Mouse (Mus musculus) embryonic facial prominence, embryonic 10.5 days (tissue): ENCODE data around the gene Tmco3. TPM values are rescaled to one million over a fixed set of nuclear protein-coding genes. Genes with fewer than 3 reads are reported as not detected.

Experiments
- DNase-seq: peaks from one replicate; pipeline ENCODE4 v3.0.0-alpha.2; 2017; ENCODE audit warnings: low spot score
- H3K27ac ChIP-seq: fragments of 300-500 bp; sonication (generic); replicated peaks from 2 replicates; pipeline ENCODE4 v1.5.1; 2016; ENCODE audit warnings: mild to moderate bottlenecking
- H3K27me3 ChIP-seq: fragments of 300-500 bp; sonication (generic); replicated peaks from 2 replicates; pipeline ENCODE4 v1.6.1; 2016; ENCODE audit warnings: low read depth, mild to moderate bottlenecking; ENCODE audit not compliant: poor library complexity, severe bottlenecking
- H3K36me3 ChIP-seq: fragments of 300-500 bp; sonication (generic); replicated peaks from 2 replicates; pipeline ENCODE4 v1.6.1; 2016; ENCODE audit warnings: mild to moderate bottlenecking, moderate library complexity
- H3K4me1 ChIP-seq: fragments of 300-500 bp; sonication (generic); 2 replicates; pipeline ENCODE4 v1.6.1; 2016
- H3K4me3 ChIP-seq: fragments of 300-500 bp; sonication (generic); 2 replicates; pipeline ENCODE4 v1.5.1; 2016; ENCODE audit warnings: mild to moderate bottlenecking, moderate library complexity
- H3K9me3 ChIP-seq: fragments of 300-500 bp; sonication (generic); 2 replicates; pipeline ENCODE4 v1.6.1; 2016; ENCODE audit warnings: mild to moderate bottlenecking
- WGBS: fragments of 180-500 bp; shearing (Covaris S2); methylation state at CpG from one replicate; pipeline ENCODE4 v1.1.7; 2016; 5-methylcytosine and 5-hydroxymethylcytosine counted together
- polyA plus RNA-seq: library from polyadenylated mRNA; unstranded; fragments of >200 nt; fragmentation: Nextera tagmentation; extraction: Ambion mirVana; gene quantifications from 2 replicates; pipeline ENCODE4 v1.2.1, GENCODE M21; 2016

The Tmco3 gene
- polyA plus RNA-seq, 1 experiment from 2014 or later: 37.8 TPM

DNA sequence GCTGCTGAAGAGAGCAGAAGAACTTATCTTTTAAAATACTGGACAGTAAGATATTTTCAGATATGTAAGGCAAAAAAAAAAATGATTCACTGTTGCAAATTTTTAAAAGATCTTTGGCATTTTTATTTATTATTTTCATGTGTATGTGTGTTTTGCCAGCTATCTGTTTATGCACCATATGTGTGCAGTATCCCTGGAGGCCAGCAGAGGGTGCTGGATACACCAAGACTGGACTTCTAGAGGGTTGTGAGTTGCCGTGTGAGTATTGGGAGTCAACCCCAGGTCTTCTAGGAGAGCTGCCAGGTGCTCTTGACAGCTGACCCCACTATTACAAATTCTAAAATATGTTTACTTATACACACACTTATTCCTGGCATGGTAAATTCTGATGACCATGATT, 4.8 kb upstream of the Tmco3 start:
- Histone ChIP-seq H3K4me1 (peaks cover 12% of the 10 kb centered on the region), H3K27me3 (no peaks in the 10 kb centered on the region), H3K36me3 (peaks cover under 1% of the 10 kb centered on the region; the same call in 1 of the 2 replicates), H3K9me3 (no peaks in the 10 kb centered on the region), H3K27ac (no peak overlapping the region), H3K4me3 (no peak overlapping the region)
- DNase-seq: no peak
- WGBS: 94% methylated on average over 1 of the region's 1 CpGs

GRCm38 (mm10) chr8:13287304-13287691, 692 bp upstream of the Tmco3 start:
- Histone ChIP-seq H3K4me3 (peak overlapping the region; percentile 88), H3K4me1 (peaks cover 21% of the 10 kb centered on the region), H3K36me3 (peaks cover 9% of the 10 kb centered on the region), H3K27me3 (no peaks in the 10 kb centered on the region), H3K27ac (peak overlapping the region; percentile 95), H3K9me3 (no peaks in the 10 kb centered on the region)
- DNase-seq: peak; percentile 85
- WGBS: under 1% methylated on average over 34 of the region's 34 CpGs

DNA sequence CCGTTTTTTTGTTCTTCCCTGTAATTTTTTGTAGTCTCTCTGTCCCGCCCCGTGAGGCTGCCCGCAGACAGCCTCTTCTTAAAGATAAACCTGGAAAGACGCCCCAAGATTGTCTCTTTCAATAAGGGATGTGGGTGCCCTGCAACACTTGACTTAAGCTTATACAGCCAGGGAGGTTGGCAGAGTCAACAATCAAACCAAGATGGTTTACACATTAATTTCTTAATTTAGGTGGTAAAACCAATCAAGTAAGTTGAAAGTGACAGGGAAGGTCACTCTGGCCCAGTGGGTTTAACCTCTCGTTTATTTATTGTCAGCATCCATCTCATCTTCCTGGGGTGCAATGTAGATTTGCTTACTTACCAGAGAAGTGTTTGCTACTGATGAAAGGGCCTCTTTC, 656 bp downstream of the Tmco3 start:
- Histone ChIP-seq H3K27ac (peak overlapping the region; percentile 95), H3K9me3 (no peaks in the 10 kb centered on the region), H3K4me3 (peak overlapping the region; percentile 88), H3K36me3 (peaks cover 18% of the 10 kb centered on the region), H3K4me1 (peaks cover 21% of the 10 kb centered on the region), H3K27me3 (no peaks in the 10 kb centered on the region)
- WGBS: 2% methylated on average over 6 of the region's 6 CpGs
- DNase-seq: no peak

DNA sequence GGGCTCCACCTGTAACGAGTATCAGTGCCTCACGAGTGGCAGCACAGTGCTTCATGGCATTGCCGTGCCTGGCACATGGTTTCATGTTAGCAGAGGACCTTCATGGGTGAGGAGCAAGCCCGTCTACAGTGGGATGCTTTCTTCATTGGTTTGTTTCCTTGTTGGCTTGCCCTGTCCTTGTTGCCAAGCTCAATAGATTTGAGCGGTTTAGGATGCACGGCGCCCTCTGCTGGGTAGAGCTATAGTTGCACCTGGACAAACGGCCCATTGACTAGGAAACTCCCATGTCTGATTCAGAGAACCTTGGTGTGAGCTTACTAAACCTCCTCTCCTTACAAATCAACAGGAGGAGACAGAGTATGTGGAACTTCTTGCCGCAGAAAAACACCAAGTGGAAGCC, 4.4 kb downstream of the Tmco3 start:
- Histone ChIP-seq H3K27ac (no peak overlapping the region), H3K4me1 (peaks cover 9% of the 10 kb centered on the region), H3K9me3 (no peaks in the 10 kb centered on the region), H3K4me3 (no peak overlapping the region), H3K36me3 (peaks cover 55% of the 10 kb centered on the region), H3K27me3 (no peaks in the 10 kb centered on the region)
- peak; percentile 78 for DNase-seq
- whole genome bisulfite sequencing: 28% methylated on average over 9 of the region's 9 CpGs

GRCm38 (mm10) chr8:13293677-13294470, 5.9 kb downstream of the Tmco3 start:
- Histone ChIP-seq H3K4me3 (no peak overlapping the region), H3K27me3 (no peaks in the 10 kb centered on the region), H3K4me1 (peaks cover 5% of the 10 kb centered on the region), H3K36me3 (peaks cover 69% of the 10 kb centered on the region), H3K27ac (no peak overlapping the region), H3K9me3 (no peaks in the 10 kb centered on the region)
- no peak for DNase-seq
- 90% methylated on average over 9 of the region's 9 CpGs for WGBS

DNA sequence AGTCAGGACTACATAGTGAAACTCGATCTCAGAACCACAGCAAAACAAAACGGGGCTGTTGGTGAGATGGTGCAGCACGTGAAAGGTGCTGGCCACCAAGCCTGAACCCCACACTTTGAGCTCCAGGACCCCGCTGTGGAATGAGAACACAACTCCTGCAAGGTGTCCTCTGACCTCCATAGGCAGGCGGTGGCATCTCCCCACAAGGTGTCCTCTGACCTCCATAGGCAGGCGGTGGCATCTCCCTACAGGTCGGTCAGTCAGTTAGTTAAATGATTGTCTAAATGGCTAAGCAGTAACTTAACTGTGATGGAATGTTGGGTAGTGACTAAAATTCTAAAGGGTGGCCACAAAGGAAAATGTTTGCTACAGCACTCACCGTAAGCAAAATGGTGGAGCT, 11.6 kb downstream of the Tmco3 start:
- WGBS: 95% methylated on average over 8 of the region's 8 CpGs
- peaks cover 96% of the 10 kb centered on the region for H3K36me3 ChIP-seq
- H3K27ac ChIP-seq: no peak overlapping the region
- no peak overlapping the region for H3K4me3 ChIP-seq
- no peaks in the 10 kb centered on the region for H3K4me1 ChIP-seq
- peaks cover 6% of the 10 kb centered on the region for H3K9me3 ChIP-seq
- no peak for DNase-seq
- no peaks in the 10 kb centered on the region for H3K27me3 ChIP-seq

GRCm38 (mm10) chr8:13301036-13301435, 13.0 kb downstream of the Tmco3 start:
- H3K27ac ChIP-seq: no peak overlapping the region
- DNase-seq: no peak
- no peak overlapping the region for H3K4me3 ChIP-seq
- 96% methylated on average over 7 of the region's 7 CpGs for WGBS
- H3K27me3 ChIP-seq: no peaks in the 10 kb centered on the region
- H3K9me3 ChIP-seq: peaks cover 6% of the 10 kb centered on the region
- peaks cover 94% of the 10 kb centered on the region for H3K36me3 ChIP-seq
- H3K4me1 ChIP-seq: no peaks in the 10 kb centered on the region

GRCm38 (mm10) chr8:13305459-13305858, 17.5 kb downstream of the Tmco3 start:
- Histone ChIP-seq H3K27ac (no peak overlapping the region), H3K27me3 (no peaks in the 10 kb centered on the region), H3K4me1 (no peaks in the 10 kb centered on the region), H3K9me3 (no peaks in the 10 kb centered on the region), H3K36me3 (peaks cover 77% of the 10 kb centered on the region), H3K4me3 (no peak overlapping the region)
- 95% methylated on average over 6 of the region's 6 CpGs for WGBS
- DNase-seq: no peak

- no peak overlapping the region for H3K4me3 ChIP-seq
- peaks cover 77% of the 10 kb centered on the region for H3K36me3 ChIP-seq
- H3K9me3 ChIP-seq: no peaks in the 10 kb centered on the region
- H3K27me3 ChIP-seq: no peaks in the 10 kb centered on the region
- no peak for DNase-seq
- 96% methylated on average over 4 of the region's 4 CpGs for WGBS
- no peak overlapping the region for H3K27ac ChIP-seq
- H3K4me1 ChIP-seq: no peaks in the 10 kb centered on the region
Measured at GRCm38 (mm10) chr8:13305884-13306283, 17.9 kb downstream of the Tmco3 start.

GRCm38 (mm10) chr8:13306309-13306909, 18.4 kb downstream of the Tmco3 start:
- Histone ChIP-seq H3K4me3 (no peak overlapping the region), H3K9me3 (no peaks in the 10 kb centered on the region), H3K27me3 (no peaks in the 10 kb centered on the region), H3K4me1 (no peaks in the 10 kb centered on the region), H3K36me3 (peaks cover 77% of the 10 kb centered on the region), H3K27ac (no peak overlapping the region)
- no peak for DNase-seq
- WGBS: 87% methylated on average over 7 of the region's 7 CpGs

DNA sequence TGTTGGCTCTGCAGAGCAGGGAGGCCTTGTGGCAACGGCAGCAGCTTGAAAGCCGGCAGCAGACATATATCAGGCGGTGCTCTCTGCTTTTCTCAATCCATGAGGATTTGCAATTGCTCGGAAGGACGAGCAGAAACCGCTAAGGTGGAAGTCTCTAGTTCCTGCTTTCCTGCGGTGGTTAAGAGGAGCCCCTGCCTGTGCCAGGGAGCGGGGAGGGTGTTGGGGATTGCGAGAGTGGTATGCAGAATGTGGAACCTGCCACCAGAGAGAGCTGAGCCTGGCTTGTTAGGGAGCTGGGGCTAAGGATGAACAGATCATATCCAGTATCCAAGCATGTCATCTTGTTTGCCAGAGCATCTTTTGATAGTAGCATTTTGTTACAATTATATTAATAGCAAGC, 18.9 kb downstream of the Tmco3 start:
- Histone ChIP-seq H3K9me3 (no peaks in the 10 kb centered on the region), H3K36me3 (peaks cover 74% of the 10 kb centered on the region), H3K27me3 (no peaks in the 10 kb centered on the region), H3K4me1 (no peaks in the 10 kb centered on the region), H3K4me3 (no peak overlapping the region), H3K27ac (no peak overlapping the region)
- DNase-seq: no peak
- 89% methylated on average over 9 of the region's 9 CpGs for WGBS

DNA sequence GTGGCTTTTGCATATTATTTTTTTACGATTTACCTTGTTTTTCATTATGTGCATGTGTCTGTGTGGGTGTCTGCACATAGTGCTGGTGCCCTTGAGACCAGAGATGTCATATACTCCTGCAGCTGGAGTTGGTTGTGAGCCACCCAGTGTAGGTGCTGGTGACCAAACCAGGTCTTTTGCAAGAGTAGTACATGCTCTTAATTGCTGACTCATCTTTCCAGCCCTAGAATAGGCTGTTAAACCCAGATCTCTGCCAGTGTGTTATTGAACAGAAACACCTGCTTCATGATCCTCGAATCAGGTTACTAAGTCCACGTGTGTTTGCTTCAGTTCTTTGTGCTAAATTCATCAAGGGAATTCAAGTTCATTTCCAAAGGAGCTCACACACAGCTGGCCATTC, 26.9 kb downstream of the Tmco3 start:
- 87% methylated on average over 3 of the region's 3 CpGs for WGBS
- Histone ChIP-seq H3K4me1 (peaks cover 4% of the 10 kb centered on the region), H3K36me3 (peaks cover 64% of the 10 kb centered on the region), H3K27ac (no peak overlapping the region), H3K27me3 (no peaks in the 10 kb centered on the region), H3K9me3 (no peaks in the 10 kb centered on the region), H3K4me3 (no peak overlapping the region)
- DNase-seq: no peak

DNA sequence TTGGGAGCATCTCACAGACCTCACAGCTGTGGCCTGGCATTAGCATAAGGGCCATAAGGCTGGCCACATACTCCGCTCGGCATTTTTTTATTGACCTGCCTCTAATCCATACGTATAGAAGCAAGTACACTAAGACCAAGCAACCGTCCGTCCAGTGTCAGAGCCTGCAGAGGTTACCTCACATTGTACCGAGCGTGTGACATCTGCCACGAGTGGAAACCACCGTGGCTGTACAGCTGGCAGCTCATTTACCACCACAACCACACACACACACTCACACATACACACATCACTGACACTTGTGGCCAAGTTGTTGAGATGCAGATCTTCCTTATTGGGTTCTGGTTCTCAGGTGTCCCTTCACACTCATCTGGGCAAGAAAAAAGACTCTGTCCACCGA, 28.7 kb downstream of the Tmco3 start:
- Histone ChIP-seq H3K27ac (no peak overlapping the region), H3K9me3 (no peaks in the 10 kb centered on the region), H3K36me3 (peaks cover 56% of the 10 kb centered on the region), H3K4me1 (peaks cover 4% of the 10 kb centered on the region), H3K4me3 (no peak overlapping the region), H3K27me3 (no peaks in the 10 kb centered on the region)
- no peak for DNase-seq
- 92% methylated on average over 10 of the region's 10 CpGs for whole genome bisulfite sequencing
